In genomic region chr14:86470462-86470861, GRCm38 (mm10) we compare ENCODE assay signal across 29 mouse cellular contexts.
A peak's percentile ranks its signal among the peaks of the same experiment; 100 is the strongest.
DNase-seq lines count a peak whose midpoint lies in the region; ATAC-seq and TF ChIP-seq lines count a peak whose summit lies in the region.
"Had no signal": no experiment of that assay in that cellular context is flagged by ENCODE, and none has a peak within 500 bp of the region (broad histone marks: within the 10 kb centered on the region; RNA-seq: fewer than 3 reads in every experiment).

No protein-coding gene starts in this region.

- peak overlapping the region; percentile 27; the same call in 1 of the 2 replicates for H3K4me2 ChIP-seq in heart, embryonic 11.5 days
- H3K4me2 ChIP-seq in heart, postnatal 0 days (ENCODE audit: low read depth, low read length) = no peak overlapping the region
- no peak overlapping the region for H3K4me2 ChIP-seq in kidney, embryonic 14.5 days (replicated peaks; ENCODE audit: low read depth, low read length)
- H3K4me2 ChIP-seq: embryonic facial prominence, embryonic 13.5 days; forebrain, embryonic 15.5 days; hindbrain, embryonic 13.5 days; limb, embryonic 12.5 days; midbrain, embryonic 13.5 days; neural tube, embryonic 13.5 days had no signal

- no peak for TF ChIP-seq EP300 in heart, postnatal 0 days (IDR thresholded peaks at IDR 0.05; ENCODE audit: low read depth)

- TF ChIP-seq CTCF in heart, postnatal 0 days (IDR thresholded peaks at IDR 0.05; ENCODE audit: low read depth) = no peak

- H3K36me3 ChIP-seq in heart, embryonic 11.5 days (ENCODE audit: control insufficient read depth, insufficient read depth, low read length) = no peaks in the 10 kb centered on the region
- H3K36me3 ChIP-seq in heart, postnatal 0 days (replicated peaks; ENCODE audit: control insufficient read depth, insufficient read depth, low read length) = no peaks in the 10 kb centered on the region
- no peaks in the 10 kb centered on the region for H3K36me3 ChIP-seq in kidney, embryonic 14.5 days (ENCODE audit: control insufficient read depth, insufficient read depth, low read length)
- H3K36me3 ChIP-seq: embryonic facial prominence, embryonic 13.5 days; forebrain, embryonic 10.5 days; forebrain, embryonic 15.5 days; hindbrain, embryonic 13.5 days; limb, embryonic 12.5 days; midbrain, embryonic 13.5 days; neural tube, embryonic 13.5 days had no signal

- DNase-seq in heart, postnatal 14 days = no peak
- no peak for DNase-seq in heart, postnatal 0 days (ENCODE audit: low spot score)
- no peak for DNase-seq in heart, postnatal 36 days
- peak; percentile 31 for DNase-seq in kidney, postnatal 10 days
- DNase-seq in kidney, postnatal 36 days = peak; percentile 6 to 12
- DNase-seq: adrenal gland, postnatal 14 days; cerebellum, adult 11 months; cerebellum, adult 9-10 months; cerebellum, postnatal 36 days; embryo, embryonic 11 days; gastrocnemius, adult 2 months; gastrocnemius, postnatal 36 days; right cerebral cortex, postnatal 4 days; thymus, adult 18-20 months; thymus, postnatal 36 days had no signal

- ATAC-seq in heart, embryonic 11.5 days (replicated peaks; ENCODE audit: insufficient number of reproducible peaks, low FRiP score, low TSS enrichment) = no peak
- no peak for ATAC-seq in heart, postnatal 0 days (ENCODE audit: insufficient read depth, low read depth)
- ATAC-seq in kidney, embryonic 14.5 days (ENCODE audit: low FRiP score, low TSS enrichment) = no peak
- ATAC-seq: CD4-positive, CD25-positive, alpha-beta regulatory T cell, adult 4 months; forebrain, embryonic 15.5 days; intestine, embryonic 16.5 days; lung, postnatal 0 days; midbrain, embryonic 13.5 days had no signal

- no peak overlapping the region for H3K9ac ChIP-seq in heart, embryonic 11.5 days (ENCODE audit: low read depth, low read length)
- H3K9ac ChIP-seq in heart, postnatal 0 days (replicated peaks; ENCODE audit: low read depth, low read length) = no peak overlapping the region
- H3K9ac ChIP-seq in kidney, embryonic 14.5 days (ENCODE audit: low read depth, low read length) = no peak overlapping the region
- H3K9ac ChIP-seq: embryonic facial prominence, embryonic 13.5 days; forebrain, embryonic 15.5 days; hindbrain, embryonic 13.5 days; limb, embryonic 12.5 days; midbrain, embryonic 13.5 days; neural tube, embryonic 13.5 days had no signal

- peaks cover 18% of the 10 kb centered on the region for H3K4me1 ChIP-seq in heart, embryonic 11.5 days (ENCODE audit: control insufficient read depth, insufficient read depth, low read length)
- H3K4me1 ChIP-seq in heart, postnatal 0 days (ENCODE audit: control insufficient read depth, insufficient read depth) = peaks cover 22% of the 10 kb centered on the region; the same call in 1 of the 2 replicates
- H3K4me1 ChIP-seq in kidney, embryonic 14.5 days (ENCODE audit: control insufficient read depth, insufficient read depth, low read length) = no peaks in the 10 kb centered on the region
- H3K4me1 ChIP-seq: embryonic facial prominence, embryonic 13.5 days; forebrain, embryonic 15.5 days; hindbrain, embryonic 13.5 days; limb, embryonic 12.5 days; neural tube, embryonic 13.5 days had no signal

- H3K27me3 ChIP-seq in heart, embryonic 11.5 days (ENCODE audit: control insufficient read depth, insufficient read depth, low read length) = no peaks in the 10 kb centered on the region
- H3K27me3 ChIP-seq in heart, postnatal 0 days (ENCODE audit: control insufficient read depth, insufficient read depth, low read length) = no peaks in the 10 kb centered on the region
- no peaks in the 10 kb centered on the region for H3K27me3 ChIP-seq in kidney, embryonic 14.5 days (ENCODE audit: control insufficient read depth, insufficient read depth, low read length)
- H3K27me3 ChIP-seq: embryonic facial prominence, embryonic 13.5 days; forebrain, embryonic 15.5 days; hindbrain, embryonic 13.5 days; limb, embryonic 12.5 days; neural tube, embryonic 13.5 days had no signal

- 26% methylated on average over 4 of the region's 4 CpGs for WGBS in heart, embryonic 11.5 days (ENCODE audit: insufficient replicate concordance)
- WGBS in heart, postnatal 0 days = 13% methylated on average over 4 of the region's 4 CpGs
- 59% methylated on average over 4 of the region's 4 CpGs for WGBS in kidney, embryonic 14.5 days

- intact Hi-C loops in heart, postnatal 14 days (cut with DNase I) = no loop called here
- intact Hi-C loops in heart, postnatal 36 days (cut with DNase I) = no loop called here

- no peaks in the 10 kb centered on the region for H3K9me3 ChIP-seq in heart, embryonic 11.5 days (replicated peaks; ENCODE audit: control insufficient read depth, low read length)
- H3K9me3 ChIP-seq in heart, postnatal 0 days (replicated peaks; ENCODE audit: control insufficient read depth, low read length) = no peaks in the 10 kb centered on the region
- no peaks in the 10 kb centered on the region for H3K9me3 ChIP-seq in kidney, embryonic 14.5 days (ENCODE audit: control insufficient read depth, low read length)
- H3K9me3 ChIP-seq: embryonic facial prominence, embryonic 13.5 days; forebrain, embryonic 10.5 days; forebrain, embryonic 15.5 days; hindbrain, embryonic 13.5 days; limb, embryonic 12.5 days; midbrain, embryonic 13.5 days; neural tube, embryonic 13.5 days had no signal

- H3K4me3 ChIP-seq in heart, embryonic 11.5 days (ENCODE audit: low read depth, low read length) = no peak overlapping the region
- no peak overlapping the region for H3K4me3 ChIP-seq in heart, postnatal 0 days (ENCODE audit: low read depth, low read length)
- no peak overlapping the region for H3K4me3 ChIP-seq in kidney, embryonic 14.5 days (ENCODE audit: low read length)
- H3K4me3 ChIP-seq: embryonic facial prominence, embryonic 13.5 days; forebrain, embryonic 10.5 days; forebrain, embryonic 15.5 days; gastrocnemius, adult 2 months; hindbrain, embryonic 13.5 days; limb, embryonic 12.5 days; midbrain, embryonic 13.5 days; neural tube, embryonic 13.5 days had no signal

- H3K27ac ChIP-seq in heart, embryonic 11.5 days (ENCODE audit: low read depth, low read length) = peak overlapping the region; percentile 41; the same call in 1 of the 2 replicates
- H3K27ac ChIP-seq in heart, postnatal 0 days (ENCODE audit: low read depth) = peak overlapping the region; percentile 27
- H3K27ac ChIP-seq in kidney, embryonic 14.5 days (ENCODE audit: low read depth, low read length) = no peak overlapping the region
- H3K27ac ChIP-seq: embryonic facial prominence, embryonic 13.5 days; forebrain, embryonic 10.5 days; forebrain, embryonic 15.5 days; gastrocnemius, adult 2 months; hindbrain, embryonic 13.5 days; limb, embryonic 12.5 days; macrophage; midbrain, embryonic 13.5 days; neural tube, embryonic 13.5 days; stomach, postnatal 0 days had no signal

Comparison
In these comparisons a context has a peak if more than half of its experiments do, and no peak if none do; other contexts are left out.
1. DNase-seq: peak in kidney, postnatal 10 days (single experiment) and kidney, postnatal 36 days (2 of 2); none in heart, postnatal 14 days (0 of 2), heart, postnatal 0 days (single experiment) and heart, postnatal 36 days (0 of 2).